25 mouse cellular contexts compared by ENCODE assay signal in genomic region chr19:27313080-27313413, GRCm38 (mm10). TPM values are rescaled to one million over a fixed set of nuclear protein-coding genes. Genes with fewer than 3 reads are reported as not detected.
DNase-seq lines count a peak whose midpoint lies in the region; ATAC-seq and TF ChIP-seq lines count a peak whose summit lies in the region.
"Had no signal": no experiment of that assay in that cellular context is flagged by ENCODE, and none has a peak within 500 bp of the region (broad histone marks: within the 10 kb centered on the region; RNA-seq: fewer than 3 reads in every experiment).

No protein-coding gene starts in this region.

- no peak for TF ChIP-seq CTCF in gastrocnemius, adult 2 months (IDR thresholded peaks at IDR 0.05)

- ATAC-seq in midbrain, embryonic 11.5 days (ENCODE audit: low FRiP score), result no peak
- ATAC-seq: CD4-positive, CD25-positive, alpha-beta regulatory T cell, adult 4 months; forebrain, embryonic 15.5 days; hindbrain, postnatal 0 days; midbrain, embryonic 13.5 days had no signal

- H3K9me3 ChIP-seq in midbrain, embryonic 11.5 days (ENCODE audit: control insufficient read depth, low read length), result no peaks in the 10 kb centered on the region
- H3K9me3 ChIP-seq: forebrain, embryonic 15.5 days; heart, embryonic 10.5 days; hindbrain, embryonic 12.5 days; megakaryocyte, embryonic 14.5 days; midbrain, embryonic 13.5 days had no signal

- H3K36me3 ChIP-seq in midbrain, embryonic 11.5 days (ENCODE audit: control insufficient read depth, insufficient read depth, low read length), result no peaks in the 10 kb centered on the region
- H3K36me3 ChIP-seq: forebrain, embryonic 15.5 days; heart, embryonic 10.5 days; hindbrain, embryonic 12.5 days; midbrain, embryonic 13.5 days had no signal

- H3K27me3 ChIP-seq in midbrain, embryonic 11.5 days (ENCODE audit: control insufficient read depth, insufficient read depth, low read length), result no peaks in the 10 kb centered on the region
- H3K27me3 ChIP-seq: forebrain, embryonic 15.5 days; hindbrain, embryonic 12.5 days; midbrain, embryonic 13.5 days had no signal

- 79% methylated on average over 3 of the region's 3 CpGs for WGBS in midbrain, embryonic 11.5 days

- peak overlapping the region; percentile 70 for H3K27ac ChIP-seq in gastrocnemius, adult 2 months
- no peak overlapping the region for H3K27ac ChIP-seq in midbrain, embryonic 11.5 days (ENCODE audit: low read depth, low read length)
- H3K27ac ChIP-seq: forebrain, embryonic 15.5 days; heart, embryonic 10.5 days; hindbrain, embryonic 12.5 days; hindbrain, postnatal 0 days; liver, embryonic 14.5 days; midbrain, embryonic 13.5 days had no signal

- no peak overlapping the region for H3K4me2 ChIP-seq in midbrain, embryonic 11.5 days
- H3K4me2 ChIP-seq: forebrain, embryonic 15.5 days; hindbrain, embryonic 12.5 days; midbrain, embryonic 13.5 days had no signal

- H3K9ac ChIP-seq in midbrain, embryonic 11.5 days (ENCODE audit: low read length), result no peak overlapping the region
- H3K9ac ChIP-seq: forebrain, embryonic 15.5 days; hindbrain, embryonic 12.5 days; liver, embryonic 14.5 days; midbrain, embryonic 13.5 days had no signal

- peak; percentile 49 for DNase-seq in gastrocnemius, adult 2 months
- no peak for DNase-seq in gastrocnemius, postnatal 4 days (ENCODE audit: low spot score in 2 of 2)
- peak; percentile 12 for DNase-seq in layer of hippocampus, adult 9-11 months
- DNase-seq in layer of hippocampus, adult 9-10 months (ENCODE audit: low spot score), result no peak
- peak; percentile 10 for DNase-seq in right cerebral cortex, adult 18-20 months
- DNase-seq in right cerebral cortex, postnatal 14 days, result no peak
- no peak for DNase-seq in midbrain, embryonic 11.5 days (ENCODE audit: low spot score, missing footprints)
- DNase-seq: cerebellum, adult 11 months; cerebellum, adult 9-10 months; cerebellum, postnatal 36 days; kidney, adult 9 months; kidney, postnatal 10 days; left cerebral cortex, postnatal 4 days; right cerebral cortex, postnatal 25 days; spleen, adult 18-20 months; thymus, postnatal 14 days had no signal

- H3K4me1 ChIP-seq in midbrain, embryonic 11.5 days (ENCODE audit: control insufficient read depth, insufficient read depth, low read length), result no peaks in the 10 kb centered on the region
- H3K4me1 ChIP-seq: forebrain, embryonic 15.5 days; hindbrain, embryonic 12.5 days; midbrain, embryonic 13.5 days had no signal

- H3K4me3 ChIP-seq in gastrocnemius, adult 2 months, result no peak overlapping the region
- no peak overlapping the region for H3K4me3 ChIP-seq in midbrain, embryonic 11.5 days (ENCODE audit: low read depth, low read length)
- H3K4me3 ChIP-seq: forebrain, embryonic 15.5 days; heart, embryonic 10.5 days; hindbrain, embryonic 12.5 days; megakaryocyte, embryonic 14.5 days; midbrain, embryonic 13.5 days had no signal

- intact Hi-C loops in gastrocnemius, adult 2 months (cut with DNase I), result no loop called here

RNA-seq across cellular contexts. Expression of gene Kcnv2, which starts 9.3 kb away (rescaled TPM):
- total RNA-seq in gastrocnemius, adult 2 months (2021), result under 1 TPM; 0.11 to 0.15 TPM
- total RNA-seq in gastrocnemius, postnatal 4 days (2021), result under 1 TPM in 1 of 2 experiments, not detected in 1; 0.08 TPM
- 0.19 and 0.29 TPM in 2 replicates for polyA plus RNA-seq in midbrain, embryonic 11.5 days (2014; fragmentation: Nextera tagmentation; extraction: Ambion mirVana)
- polyA plus RNA-seq: CD4-positive, CD25-positive, alpha-beta regulatory T cell, adult 4 months; frontal cortex, adult 2 months; liver, embryonic 14.5 days; midbrain, embryonic 13.5 days had no signal

Comparison
In these comparisons a context has a peak if more than half of its experiments do, and no peak if none do; other contexts are left out.
1. DNase-seq: peak in gastrocnemius, adult 2 months (single experiment), layer of hippocampus, adult 9-11 months (single experiment) and right cerebral cortex, adult 18-20 months (single experiment); none in gastrocnemius, postnatal 4 days (0 of 2), layer of hippocampus, adult 9-10 months (single experiment), right cerebral cortex, postnatal 14 days (single experiment) and midbrain, embryonic 11.5 days (single experiment).